Mouse (Mus musculus) kidney, adult 2 months (tissue): ENCODE measurements at regions not wholly inside any gene's neighbourhood (a gene's known extent, or its start where the extent isn't known, plus 50 kb on each side); places are given as distances from the start of the nearest gene placed in this dataset.

ENCODE experiments used
- CTCF ChIP-seq: fragments of 200-500 bp; conservative IDR thresholded peaks from 2 replicates; pipeline ENCODE4 v1.5.1; 2011; ENCODE audit warnings: low read depth, mild to moderate bottlenecking, control low read depth, low read length, moderate library complexity, mixed read lengths; ENCODE audit not compliant: insufficient read depth, insufficient read length
- POLR2A ChIP-seq: fragments of 200-500 bp; IDR thresholded peaks from one replicate; pipeline ENCODE4 v1.6.1; 2011; ENCODE audit warnings: low read depth, low read length, control low read depth

DNA sequence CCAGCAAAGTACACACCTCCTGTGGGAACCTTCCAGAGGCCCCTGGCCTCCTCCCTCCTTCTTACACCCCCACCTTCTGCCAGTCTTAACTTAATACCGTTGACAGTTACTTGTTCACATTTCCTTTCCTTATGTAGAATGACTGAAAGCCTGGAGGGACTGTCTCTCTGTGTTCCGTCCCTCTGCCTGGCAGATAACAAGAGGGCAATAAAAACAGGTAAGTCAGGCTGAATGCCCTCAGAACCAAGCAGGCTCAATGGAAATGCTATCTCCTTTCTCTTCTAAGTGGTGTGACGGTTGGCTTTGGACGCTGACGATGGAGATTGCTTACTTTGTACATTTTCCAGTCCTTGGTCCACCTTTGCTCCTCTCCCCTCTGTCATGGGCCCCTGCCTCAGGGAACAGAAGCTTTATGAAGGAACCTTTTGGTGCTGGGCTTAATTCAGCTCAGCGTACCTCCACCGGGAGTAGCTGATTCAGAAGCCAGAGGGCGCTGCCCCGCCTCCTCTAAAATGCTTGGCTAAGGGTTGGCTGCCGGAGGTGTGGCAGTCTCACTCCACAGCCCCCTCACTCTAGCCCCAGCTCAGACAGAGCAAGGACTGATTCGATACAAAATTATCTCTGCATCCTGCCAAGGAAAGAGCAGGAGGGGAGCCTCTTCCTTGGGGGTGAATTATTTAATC, 85.0 kb downstream of the 4930564D02Rik start:
- TF ChIP-seq CTCF: no peak; the same call in 1 of the 2 replicates
- no peak for TF ChIP-seq POLR2A
